Mouse (Mus musculus): ENCODE data around the gene Kif19a. TPM values are rescaled to one million over a fixed set of nuclear protein-coding genes. Genes with fewer than 3 reads are reported as not detected.

Kif19a gene
- polyA plus RNA-seq, 1 experiment from 2014 or later = 0.46 TPM

DNA sequence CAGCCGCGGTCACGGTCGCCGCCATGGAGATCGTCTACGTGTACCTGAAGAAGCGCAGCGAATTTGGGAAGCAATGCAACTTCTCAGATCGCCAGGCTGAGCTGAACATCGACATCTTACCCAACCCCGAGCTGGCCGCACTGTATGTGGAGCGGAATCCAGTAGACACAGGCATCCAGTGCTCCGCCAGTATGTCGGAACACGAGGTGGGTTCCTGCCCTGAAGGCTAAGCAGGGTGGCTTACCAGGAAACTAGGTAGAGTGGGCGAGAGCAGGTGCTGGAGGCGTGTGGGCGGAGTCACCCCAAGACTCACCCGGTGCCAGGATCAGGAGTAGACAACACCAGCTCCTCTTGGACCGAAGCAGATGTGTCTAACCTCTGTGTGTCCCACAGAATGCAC is 32.3 kb upstream of the Kif19a start:
- Histone ChIP-seq H3K4me1 (peaks cover 8% of the 10 kb centered on the region), H3K4me2 (no peak overlapping the region), H3K9ac (no peak overlapping the region), H3K27me3 (replicated peaks) (no peaks in the 10 kb centered on the region), H3K36me3 (replicated peaks) (no peaks in the 10 kb centered on the region), H3K4me3 (no peak overlapping the region), H3K27ac (no peak overlapping the region), H3K9me3 (no peaks in the 10 kb centered on the region)
- 82% methylated on average over 22 of the region's 22 CpGs for WGBS
- no peak for ATAC-seq (replicated peaks)

DNA sequence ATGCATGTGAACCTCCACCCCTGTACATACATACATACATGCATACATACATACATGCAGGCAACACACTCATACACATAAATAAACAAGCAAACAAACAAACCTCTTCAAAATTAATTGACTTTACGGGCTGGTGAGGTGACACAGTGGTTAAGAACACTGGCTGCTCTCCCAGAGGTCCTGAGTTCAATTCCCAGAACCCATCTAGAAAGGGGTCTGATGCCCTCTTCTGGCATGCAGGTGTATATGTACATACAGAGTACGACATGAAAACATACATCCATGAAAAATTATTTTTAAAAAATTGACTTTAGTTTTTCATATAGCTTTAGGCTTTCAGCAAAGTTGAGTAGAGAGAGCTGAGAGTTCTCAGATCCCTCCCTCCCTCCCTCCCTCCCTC is 29.1 kb upstream of the Kif19a start:
- no peak overlapping the region for H3K4me2 ChIP-seq
- H3K9ac ChIP-seq = no peak overlapping the region
- H3K4me3 ChIP-seq = no peak overlapping the region
- H3K4me1 ChIP-seq = peaks cover under 1% of the 10 kb centered on the region
- WGBS = 92% methylated on average over 2 of the region's 2 CpGs
- H3K36me3 ChIP-seq (replicated peaks) = no peaks in the 10 kb centered on the region
- H3K9me3 ChIP-seq = no peaks in the 10 kb centered on the region
- H3K27me3 ChIP-seq (replicated peaks) = peaks cover 8% of the 10 kb centered on the region
- no peak for ATAC-seq (replicated peaks)
- no peak overlapping the region for H3K27ac ChIP-seq

DNA sequence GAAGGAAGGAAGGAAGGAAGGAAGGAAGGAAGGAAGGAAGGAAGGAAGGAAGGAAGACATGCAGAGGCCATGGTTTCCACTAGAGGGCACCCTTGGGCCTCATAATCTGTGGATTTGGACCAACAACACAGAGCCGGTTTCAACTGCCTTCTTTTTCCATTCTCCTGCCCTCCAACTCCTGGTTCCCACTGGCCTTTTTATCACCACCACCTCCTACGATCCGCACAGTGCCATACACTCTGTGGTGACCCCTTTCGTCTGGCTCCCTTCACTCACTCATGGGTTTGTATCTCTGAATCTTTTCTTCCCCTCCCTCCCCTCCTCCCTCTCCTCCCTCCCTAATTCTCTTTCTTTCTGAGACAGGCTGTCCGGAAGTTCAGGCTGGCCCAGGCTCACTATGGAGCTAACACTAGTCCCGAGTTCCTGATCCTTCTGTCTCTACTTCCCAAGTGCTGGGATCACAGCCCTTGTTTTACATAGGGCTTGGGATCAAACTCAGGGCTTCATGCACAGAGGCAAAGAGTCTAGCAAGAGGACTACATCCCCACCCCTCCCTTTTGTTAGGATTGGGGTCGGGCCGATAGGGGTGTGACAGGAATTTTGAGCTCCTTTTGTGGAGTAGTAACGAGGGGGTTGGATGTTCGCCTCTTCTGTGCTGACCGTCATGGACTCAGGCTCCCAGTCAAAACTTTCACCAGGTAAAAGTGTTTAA is 28.1 kb upstream of the Kif19a start:
- Histone ChIP-seq H3K9me3 (no peaks in the 10 kb centered on the region), H3K4me3 (no peak overlapping the region), H3K4me1 (peaks cover 7% of the 10 kb centered on the region), H3K27ac (no peak overlapping the region), H3K36me3 (replicated peaks) (no peaks in the 10 kb centered on the region), H3K9ac (no peak overlapping the region; the same call in 1 of the 2 replicates), H3K4me2 (no peak overlapping the region; the same call in 1 of the 2 replicates), H3K27me3 (replicated peaks) (peaks cover 8% of the 10 kb centered on the region)
- WGBS = 14% methylated on average over 11 of the region's 11 CpGs
- no peak for ATAC-seq (replicated peaks)

DNA sequence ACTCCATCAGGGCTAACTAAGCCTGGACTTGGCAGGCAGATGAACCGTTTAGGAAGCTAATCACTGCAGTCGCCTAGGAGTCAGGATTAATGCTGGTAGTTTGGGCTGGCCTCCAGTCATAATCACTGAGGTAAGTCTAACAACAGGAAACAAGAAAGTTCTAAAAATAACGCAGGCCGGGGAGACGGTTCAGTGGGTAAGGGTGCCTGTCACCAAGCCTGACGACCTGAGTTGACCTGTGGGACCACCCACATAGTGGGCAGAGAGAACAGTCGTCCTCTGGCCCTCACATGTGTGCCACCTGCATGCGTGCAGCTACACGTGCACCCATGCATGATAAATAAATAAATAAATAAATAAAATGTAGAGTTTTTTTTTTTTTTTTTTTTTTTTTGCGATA is 24.6 kb upstream of the Kif19a start:
- 32% methylated on average over 10 of the region's 10 CpGs for WGBS
- Histone ChIP-seq H3K4me1 (peaks cover 11% of the 10 kb centered on the region), H3K4me3 (no peak overlapping the region), H3K27ac (no peak overlapping the region), H3K9me3 (no peaks in the 10 kb centered on the region), H3K4me2 (no peak overlapping the region), H3K36me3 (replicated peaks) (no peaks in the 10 kb centered on the region), H3K9ac (no peak overlapping the region), H3K27me3 (replicated peaks) (peaks cover 15% of the 10 kb centered on the region)
- ATAC-seq (replicated peaks) = no peak

DNA sequence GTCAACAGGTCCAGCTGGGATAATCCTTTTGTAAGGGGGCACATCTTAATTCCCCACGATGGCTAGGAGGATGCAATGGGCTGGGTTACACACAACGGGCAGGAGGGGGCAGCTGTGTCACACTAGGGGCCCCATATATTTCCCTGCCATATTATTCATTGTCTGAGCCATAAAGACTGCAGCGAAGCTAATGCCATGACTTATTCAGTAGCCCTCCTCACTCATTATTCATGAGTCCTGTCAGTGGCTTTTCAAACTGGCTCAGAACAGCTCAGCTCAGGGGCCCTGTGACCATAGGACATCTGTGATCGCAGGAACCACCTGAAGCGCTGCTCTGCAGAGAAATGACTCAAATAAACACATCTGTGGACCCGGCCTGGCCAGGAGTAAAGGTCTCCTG is 23.7 kb upstream of the Kif19a start:
- WGBS = 6% methylated on average over 6 of the region's 6 CpGs
- H3K4me3 ChIP-seq = no peak overlapping the region
- H3K4me1 ChIP-seq = peaks cover 11% of the 10 kb centered on the region
- H3K9me3 ChIP-seq = no peaks in the 10 kb centered on the region
- no peak overlapping the region for H3K4me2 ChIP-seq
- no peaks in the 10 kb centered on the region for H3K36me3 ChIP-seq (replicated peaks)
- no peak overlapping the region for H3K27ac ChIP-seq
- peaks cover 15% of the 10 kb centered on the region for H3K27me3 ChIP-seq (replicated peaks)
- H3K9ac ChIP-seq = no peak overlapping the region
- peak; percentile 70; the same call in 1 of the 2 replicates for ATAC-seq (replicated peaks)

DNA sequence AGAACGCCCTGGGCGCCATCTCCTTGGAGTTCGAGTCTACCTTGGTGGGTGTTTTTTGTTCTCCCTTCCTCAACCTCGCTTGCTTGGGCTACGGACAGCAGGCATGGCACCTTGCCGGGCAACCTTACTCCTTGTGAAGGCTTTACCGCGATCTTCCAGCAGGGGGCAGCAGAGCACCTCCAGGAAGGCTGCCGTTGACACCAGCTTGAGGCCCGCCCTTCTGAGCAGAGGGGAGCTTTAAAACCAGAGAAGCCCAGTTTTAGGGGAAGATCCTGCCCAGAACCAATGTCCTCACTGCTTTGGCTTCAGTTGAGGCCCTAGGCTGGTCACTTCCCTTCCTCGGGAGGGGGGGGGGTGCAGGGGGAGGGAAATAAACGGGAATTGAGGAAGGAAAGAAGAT is 20.1 kb upstream of the Kif19a start:
- no peak overlapping the region for H3K27ac ChIP-seq
- peaks cover 11% of the 10 kb centered on the region for H3K4me1 ChIP-seq
- peaks cover 7% of the 10 kb centered on the region; the same call in 1 of the 2 replicates for H3K27me3 ChIP-seq (replicated peaks)
- H3K36me3 ChIP-seq (replicated peaks) = no peaks in the 10 kb centered on the region
- H3K4me2 ChIP-seq = peak overlapping the region; percentile 44
- peak; percentile 70; the same call in 1 of the 2 replicates for ATAC-seq (replicated peaks)
- 3% methylated on average over 12 of the region's 12 CpGs for WGBS
- H3K9ac ChIP-seq = peak overlapping the region; percentile 26; the same call in 1 of the 2 replicates
- no peak overlapping the region for H3K4me3 ChIP-seq
- no peaks in the 10 kb centered on the region for H3K9me3 ChIP-seq

DNA sequence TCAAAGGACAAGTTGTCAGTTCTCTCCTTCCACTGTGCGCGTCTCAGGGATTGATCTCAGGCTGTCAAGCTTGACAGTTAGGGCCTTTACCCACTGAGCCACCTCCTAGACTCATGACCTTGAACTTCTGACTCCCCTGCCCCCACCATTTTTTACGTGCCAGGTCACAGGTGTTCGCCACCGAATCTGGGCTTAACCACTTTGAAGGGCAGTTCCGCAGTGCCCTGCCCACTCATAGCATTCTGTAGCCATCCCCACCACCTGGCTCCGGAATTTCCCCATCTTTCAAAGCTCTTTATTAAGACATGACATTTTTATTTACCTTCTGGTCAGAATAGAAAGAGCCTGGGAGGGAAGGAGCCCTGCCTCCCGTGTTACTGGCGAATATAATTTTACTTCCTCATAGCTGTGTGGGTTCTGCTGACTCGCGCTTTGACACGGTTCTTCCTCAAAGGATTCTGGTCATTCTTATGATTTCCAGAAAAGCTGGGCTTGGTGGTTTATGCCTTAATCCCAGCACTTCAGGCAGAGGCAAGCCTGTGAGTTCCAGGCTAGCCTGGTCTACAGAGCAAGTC is 17.5 kb upstream of the Kif19a start:
- Histone ChIP-seq H3K36me3 (replicated peaks) (no peaks in the 10 kb centered on the region), H3K4me3 (no peak overlapping the region), H3K9ac (no peak overlapping the region), H3K27me3 (replicated peaks) (peaks cover 7% of the 10 kb centered on the region; the same call in 1 of the 2 replicates), H3K9me3 (no peaks in the 10 kb centered on the region), H3K4me1 (peaks cover 4% of the 10 kb centered on the region), H3K27ac (no peak overlapping the region), H3K4me2 (no peak overlapping the region)
- WGBS = 88% methylated on average over 12 of the region's 12 CpGs
- no peak for ATAC-seq (replicated peaks)

DNA sequence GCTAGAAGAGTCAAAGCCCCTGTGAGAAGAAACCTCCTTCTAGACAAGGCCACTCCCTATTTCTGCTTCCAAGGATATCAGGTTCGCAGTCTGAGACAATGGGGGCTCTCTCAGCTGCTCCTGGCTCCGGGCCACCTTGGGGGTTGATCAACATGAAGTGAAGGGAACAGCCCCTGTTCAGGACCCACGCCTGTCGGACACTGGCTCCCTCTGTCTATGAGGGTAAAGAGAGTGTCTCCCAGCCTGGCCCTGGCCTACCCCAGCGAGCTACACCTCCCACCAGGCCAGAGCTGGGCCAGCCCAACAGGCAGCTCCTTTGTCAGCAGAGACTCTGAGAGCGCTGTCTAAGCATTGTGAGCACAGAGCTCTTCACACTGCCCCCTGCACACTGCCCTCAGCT is 4.7 kb downstream of the Kif19a start:
- peaks cover 8% of the 10 kb centered on the region; the same call in 1 of the 2 replicates for H3K4me1 ChIP-seq
- 41% methylated on average over 6 of the region's 6 CpGs for WGBS
- no peaks in the 10 kb centered on the region for H3K9me3 ChIP-seq
- no peak overlapping the region for H3K27ac ChIP-seq
- peaks cover 21% of the 10 kb centered on the region; the same call in 1 of the 2 replicates for H3K27me3 ChIP-seq (replicated peaks)
- H3K4me3 ChIP-seq = no peak overlapping the region
- H3K36me3 ChIP-seq (replicated peaks) = no peaks in the 10 kb centered on the region
- H3K9ac ChIP-seq = no peak overlapping the region
- ATAC-seq (replicated peaks) = no peak
- no peak overlapping the region for H3K4me2 ChIP-seq

DNA sequence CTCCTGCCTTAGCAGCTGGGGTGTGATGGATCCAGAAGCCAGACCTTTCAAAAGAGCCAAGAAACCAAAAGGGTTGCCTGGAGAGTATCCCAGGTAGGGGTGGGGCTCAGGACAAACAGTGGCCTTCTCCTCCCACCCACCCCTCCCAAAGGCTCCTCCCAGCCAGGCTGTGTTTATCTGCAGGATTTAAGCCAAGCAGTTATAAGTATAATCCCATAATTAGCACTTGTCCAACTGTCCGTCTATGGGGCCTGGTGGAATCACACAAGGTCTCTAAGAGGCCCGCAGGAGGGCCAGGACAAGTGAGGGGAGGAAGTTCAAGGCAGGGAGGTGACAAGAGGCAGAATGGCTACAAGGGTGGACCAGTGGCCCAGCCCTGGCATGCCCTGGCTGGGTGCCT is 6.7 kb downstream of the Kif19a start:
- WGBS = 67% methylated on average over 2 of the region's 2 CpGs
- Histone ChIP-seq H3K27ac (no peak overlapping the region), H3K4me3 (no peak overlapping the region), H3K4me2 (no peak overlapping the region), H3K27me3 (replicated peaks) (0 out of 2 replicates have a peak, but pooled peaks cover 4% of the 10 kb centered on the region), H3K9ac (no peak overlapping the region), H3K4me1 (no peaks in the 10 kb centered on the region), H3K36me3 (replicated peaks) (no peaks in the 10 kb centered on the region), H3K9me3 (no peaks in the 10 kb centered on the region)
- no peak for ATAC-seq (replicated peaks)

DNA sequence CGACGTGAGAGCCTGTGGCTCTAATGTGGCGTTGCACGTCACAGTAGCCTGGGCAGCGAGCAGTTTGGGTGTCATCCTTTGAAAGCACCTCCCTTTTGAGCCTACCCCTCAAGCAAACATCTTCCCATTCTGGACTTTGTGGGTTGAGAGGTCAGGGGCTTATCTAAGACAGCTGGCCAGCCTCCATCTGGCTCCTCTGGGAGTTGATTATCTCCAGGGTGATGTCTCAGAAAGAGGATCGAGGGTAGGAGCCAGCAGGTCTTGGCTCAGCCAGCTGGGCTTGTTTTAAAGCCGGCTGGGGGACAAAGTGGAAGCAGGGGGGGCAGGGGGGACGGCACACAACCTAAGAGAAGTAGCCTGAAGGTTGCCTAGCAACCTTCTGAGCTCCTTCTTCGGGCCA is 14.9 kb downstream of the Kif19a start:
- H3K9ac ChIP-seq = no peak overlapping the region
- WGBS = 30% methylated on average over 9 of the region's 9 CpGs

DNA sequence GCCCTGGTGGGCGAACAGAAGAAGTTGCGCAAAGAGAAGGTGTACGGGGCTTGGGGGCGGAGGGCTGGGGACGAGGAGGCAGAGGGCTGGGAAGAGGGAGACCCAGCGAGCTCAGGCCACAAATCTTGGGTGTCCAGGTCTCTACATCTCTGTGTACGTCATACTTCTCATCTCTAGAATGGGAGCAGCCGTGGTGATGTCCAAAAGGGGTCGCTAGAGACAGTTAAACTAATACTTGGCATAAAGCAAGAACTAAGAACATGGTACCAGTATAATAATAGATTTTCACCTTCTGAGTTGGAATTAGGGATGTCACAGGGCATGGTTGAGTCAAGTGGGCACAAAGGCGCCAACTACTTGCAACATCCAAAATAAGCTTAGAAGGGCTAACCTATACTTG is 20.7 kb downstream of the Kif19a start:
- H3K4me1 ChIP-seq = peaks cover 18% of the 10 kb centered on the region
- H3K4me2 ChIP-seq = peak overlapping the region; percentile 49
- peaks cover 42% of the 10 kb centered on the region for H3K27me3 ChIP-seq (replicated peaks)
- H3K9me3 ChIP-seq = no peaks in the 10 kb centered on the region
- H3K9ac ChIP-seq = peak overlapping the region; percentile 4; the same call in 1 of the 2 replicates
- H3K36me3 ChIP-seq (replicated peaks) = no peaks in the 10 kb centered on the region
- no peak overlapping the region for H3K27ac ChIP-seq
- H3K4me3 ChIP-seq = peak overlapping the region; percentile 27
- WGBS = 56% methylated on average over 10 of the region's 10 CpGs
- ATAC-seq (replicated peaks) = no peak

More for the DNA sequence above, 14.9 kb downstream of the Kif19a start:
- Histone ChIP-seq H3K36me3 (replicated peaks) (no peaks in the 10 kb centered on the region), H3K4me3 (no peak overlapping the region), H3K27me3 (replicated peaks) (peaks cover 7% of the 10 kb centered on the region; the same call in 1 of the 2 replicates), H3K9me3 (no peaks in the 10 kb centered on the region), H3K27ac (no peak overlapping the region), H3K4me2 (no peak overlapping the region), H3K4me1 (no peaks in the 10 kb centered on the region)
- no peak for ATAC-seq (replicated peaks)

DNA sequence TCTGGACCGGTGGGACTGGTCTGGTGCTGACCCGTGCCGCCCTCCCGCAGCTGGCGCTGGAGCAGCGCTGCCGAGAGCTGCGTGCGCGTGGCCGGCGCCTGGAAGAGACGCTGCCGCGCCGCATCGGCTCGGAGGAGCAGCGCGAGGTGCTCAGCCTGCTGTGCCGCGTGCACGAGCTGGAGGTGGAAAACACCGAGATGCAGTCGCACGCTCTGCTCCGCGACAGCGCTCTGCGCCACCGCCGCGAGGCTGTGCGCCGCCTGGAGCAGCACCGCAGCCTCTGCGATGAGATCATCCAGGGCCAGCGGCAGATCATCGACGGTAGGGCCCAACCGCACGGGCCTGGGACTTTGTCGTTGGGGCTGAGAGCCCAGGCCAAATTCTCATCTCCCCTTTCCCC is 21.1 kb downstream of the Kif19a start:
- no peak overlapping the region for H3K27ac ChIP-seq
- ATAC-seq (replicated peaks) = peak; percentile 59
- H3K9ac ChIP-seq = peak overlapping the region; percentile 4; the same call in 1 of the 2 replicates
- H3K36me3 ChIP-seq (replicated peaks) = no peaks in the 10 kb centered on the region
- peak overlapping the region; percentile 49 for H3K4me2 ChIP-seq
- H3K9me3 ChIP-seq = no peaks in the 10 kb centered on the region
- H3K4me3 ChIP-seq = peak overlapping the region; percentile 27
- peaks cover 42% of the 10 kb centered on the region for H3K27me3 ChIP-seq (replicated peaks)
- H3K4me1 ChIP-seq = peaks cover 23% of the 10 kb centered on the region
- 2% methylated on average over 43 of the region's 43 CpGs for WGBS

DNA sequence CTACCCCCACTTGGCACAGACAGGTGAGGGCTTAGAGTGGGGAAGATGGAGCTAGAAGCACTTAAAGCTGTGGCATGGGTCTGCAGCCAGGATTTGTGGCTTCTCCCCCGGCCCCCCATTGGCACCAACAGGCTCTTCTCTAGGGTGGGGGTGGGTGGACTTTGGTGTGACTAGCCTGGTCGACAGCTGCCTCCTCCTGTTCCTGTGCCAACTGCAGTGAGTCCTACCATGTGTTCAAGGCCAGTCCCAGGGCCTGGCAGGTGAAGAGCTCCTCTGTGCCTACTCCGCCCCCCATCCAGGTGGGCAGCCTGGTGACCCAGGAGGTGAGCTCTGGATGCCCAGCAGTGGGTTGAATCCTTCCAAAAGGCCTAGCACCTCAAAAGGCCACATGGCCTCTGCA is 22.4 kb downstream of the Kif19a start:
- ATAC-seq (replicated peaks) = no peak
- no peak overlapping the region for H3K4me2 ChIP-seq
- H3K27ac ChIP-seq = no peak overlapping the region
- 83% methylated on average over 3 of the region's 3 CpGs for WGBS
- no peaks in the 10 kb centered on the region for H3K9me3 ChIP-seq
- H3K9ac ChIP-seq = no peak overlapping the region
- H3K36me3 ChIP-seq (replicated peaks) = no peaks in the 10 kb centered on the region
- H3K4me1 ChIP-seq = peaks cover 35% of the 10 kb centered on the region
- peaks cover 42% of the 10 kb centered on the region for H3K27me3 ChIP-seq (replicated peaks)
- no peak overlapping the region for H3K4me3 ChIP-seq

All from midbrain, embryonic 15.5 days (tissue).